Mouse (Mus musculus) left cerebral cortex, adult 2 months (tissue): Measurements from ENCODE around the gene Hist1h4c. TPM values are rescaled to one million over a fixed set of nuclear protein-coding genes. Genes with fewer than 3 reads are reported as not detected.

Experiments used
- DNase-seq, 2 experiments: peaks; one replicate each; pipeline ENCODE4 v3.0.0; 2021 to 2022; ENCODE audit warnings: low spot score in 2 of 2, mixed read lengths in 1 of 2; ENCODE audit errors: extremely low spot score in 1 of 2
- H3K27ac ChIP-seq: fragments of 200-600 bp; 2 replicates; pipeline ENCODE4 v1.8.1; 2022
- H3K4me3 ChIP-seq: fragments of 200-600 bp; 2 replicates; pipeline ENCODE4 v1.8.1; 2022
- CTCF ChIP-seq: fragments of 200-600 bp; IDR thresholded peaks from 2 replicates; pipeline ENCODE4 v1.8.1; 2022; ENCODE audit warnings: antibody characterized with exemption, mild to moderate bottlenecking, moderate library complexity
- intact Hi-C: fragments of 180-260 bp; cut with DNase I; formaldehyde crosslinking; loops from one replicate; pipeline ENCODE4 v1.15.1; 2025
- microRNA-seq, 2 experiments: library from miRNA; unstranded; fragments of <30 nt; microRNA quantifications; one replicate each; pipeline ENCODE4 v1.2.0; 2021
- total RNA-seq, 2 experiments: library from RNA; stranded (reverse); gene quantifications; 2 replicates each; pipeline ENCODE4 v1.2.3; 2021

The Hist1h4c gene
- total RNA-seq, 2 experiments from 2014 or later = 103 TPM

DNA sequence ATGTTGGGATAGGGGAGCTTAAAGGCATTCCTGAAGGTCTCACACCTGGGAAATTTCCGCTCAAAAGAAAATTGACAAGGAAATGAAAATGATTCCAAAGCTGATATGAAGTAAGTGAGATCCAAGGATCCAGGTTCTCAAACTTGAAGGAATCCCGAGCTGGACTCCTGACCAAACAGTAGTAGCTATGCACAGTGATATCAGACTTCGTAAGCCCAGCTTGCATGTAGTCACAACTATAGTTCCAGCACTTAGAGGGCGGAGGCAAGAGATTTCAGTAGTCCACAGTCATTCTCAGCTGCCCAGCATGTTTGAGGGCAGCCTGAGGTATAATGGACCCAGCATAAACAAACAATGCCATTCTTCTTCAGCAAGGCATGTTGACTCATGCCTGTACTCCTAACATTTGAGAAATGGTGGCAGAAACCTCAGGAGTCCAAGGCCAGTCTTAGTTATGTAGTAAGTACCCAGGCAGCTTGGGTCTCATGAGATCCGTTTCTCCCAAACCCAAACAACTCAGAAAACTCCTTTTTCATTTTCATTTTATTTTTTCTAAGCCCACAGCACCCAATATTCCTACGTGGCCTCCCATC, 16.2 kb downstream of the Hist1h4c start:
- Histone ChIP-seq H3K4me3 (no peak overlapping the region), H3K27ac (no peak overlapping the region)
- TF ChIP-seq CTCF = no peak
- no peak for DNase-seq
- intact Hi-C loops = loop anchor here (5.0 to 10.0 kb wide), 4 partner anchors 150 to 1965 kb away; partner anchors contain the start of genes Hist1h2af, Hist1h2ai, Hist1h2bl and Hist1h3h

- DNase-seq = no peak
- no peak for TF ChIP-seq CTCF
- intact Hi-C loops = no loop called here
- H3K4me3 ChIP-seq = no peak overlapping the region
- no peak overlapping the region for H3K27ac ChIP-seq
These were observed 35.7 kb downstream of the Hist1h4c start for GRCm38 (mm10) chr13:23662536-23662935.

GRCm38 (mm10) chr13:23659636-23660366, 38.5 kb downstream of the Hist1h4c start:
- Histone ChIP-seq H3K4me3 (no peak overlapping the region), H3K27ac (no peak overlapping the region)
- TF ChIP-seq CTCF = no peak
- intact Hi-C loops = no loop called here
- no peak for DNase-seq

Small RNAs within 50 kb of the gene (microRNA-seq; reads per million reads assigned to microRNA genes)
- gene Gm44314 (0 reads per million in 2 experiments), gene Gm44350 (0 reads per million in 2 experiments)

Other genes with a start within 250 kb of the Hist1h4c start
- not detected for gene Btn1a1, start 232.6 kb downstream of the Hist1h4c start, total RNA-seq
- gene Btn2a2, start 209.6 kb downstream of the Hist1h4c start, total RNA-seq = 1 to 10 TPM in 1 of 2 experiments, under 1 TPM in 1; 0.65 to 1.4 TPM
- 100 to 1,000 TPM; 289 to 340 TPM for gene Hist1h4h, start 167.4 kb downstream of the Hist1h4c start, total RNA-seq
- 1 to 10 TPM; 2.4 to 4.4 TPM for gene Hist1h2af, start 164.5 kb downstream of the Hist1h4c start, total RNA-seq
- 1 to 10 TPM; 2.6 to 5.1 TPM for gene Hist1h3g, start 163.0 kb downstream of the Hist1h4c start, total RNA-seq
- under 1 TPM; 0.61 TPM for gene Hist1h2bh, start 155.1 kb downstream of the Hist1h4c start, total RNA-seq
- gene Hist1h3f, start 154.4 kb downstream of the Hist1h4c start, total RNA-seq = 10 to 100 TPM; 12.9 to 15.5 TPM
- 100 to 1,000 TPM; 161 to 177 TPM for gene Hist1h4f, start 146.8 kb downstream of the Hist1h4c start, total RNA-seq
- 1 to 10 TPM; 3.5 TPM for gene Hist1h1d, start 145.2 kb downstream of the Hist1h4c start, total RNA-seq
- gene Hist1h3e, start 136.1 kb downstream of the Hist1h4c start, total RNA-seq = 10 to 100 TPM; 40.1 to 50.4 TPM
- gene Hist1h2ae, start 127.2 kb downstream of the Hist1h4c start, total RNA-seq = 1 to 10 TPM; 2.4 to 5.0 TPM
- gene Hist1h2bg, start 127.1 kb downstream of the Hist1h4c start, total RNA-seq = 10 to 100 TPM; 68.0 to 71.2 TPM
- 10 to 100 TPM; 19.7 to 24.1 TPM for gene Hist1h2bf, start 124.3 kb downstream of the Hist1h4c start, total RNA-seq
- 1 to 10 TPM; 3.8 to 9.0 TPM for gene Hist1h2ad, start 124.1 kb downstream of the Hist1h4c start, total RNA-seq
- 1 to 10 TPM; 6.9 to 9.9 TPM for gene Hist1h3d, start 122.7 kb downstream of the Hist1h4c start, total RNA-seq
- 100 to 1,000 TPM; 141 to 157 TPM for gene Hist1h4d, start 116.9 kb downstream of the Hist1h4c start, total RNA-seq
- 1 to 10 TPM; 5.4 to 7.9 TPM for gene Hist1h2be, start 77.3 kb downstream of the Hist1h4c start, total RNA-seq
- 10 to 100 TPM; 53.2 to 57.3 TPM for gene Hist1h1e, start 75.9 kb downstream of the Hist1h4c start, total RNA-seq
- 1 to 10 TPM; 2.1 to 2.7 TPM for gene Hist1h2ac, start 14.5 kb downstream of the Hist1h4c start, total RNA-seq
- gene Hist1h2bc, start 14.3 kb downstream of the Hist1h4c start, total RNA-seq = 10 to 100 TPM; 27.0 to 29.1 TPM
- gene Hist1h1t, start 2.6 kb downstream of the Hist1h4c start, total RNA-seq = not detected
- 1 to 10 TPM; 2.4 to 3.1 TPM for gene Hfe, start 12.4 kb upstream of the Hist1h4c start, total RNA-seq
- gene Hist1h1c, start 40.4 kb upstream of the Hist1h4c start, total RNA-seq = 10 to 100 TPM; 53.4 to 53.7 TPM
- 1 to 10 TPM; 1.0 to 1.3 TPM for gene Hist1h3c, start 47.1 kb upstream of the Hist1h4c start, total RNA-seq
- 10 to 100 TPM; 12.3 to 19.0 TPM for gene Hist1h2bb, start 48.3 kb upstream of the Hist1h4c start, total RNA-seq
- 10 to 100 TPM; 19.9 to 21.0 TPM for gene Hist1h2ab, start 52.7 kb upstream of the Hist1h4c start, total RNA-seq
- 1 to 10 TPM; 6.6 to 7.5 TPM for gene Hist1h3b, start 53.8 kb upstream of the Hist1h4c start, total RNA-seq
- gene Hist1h4b, start 58.6 kb upstream of the Hist1h4c start, total RNA-seq = 10 to 100 TPM; 62.5 to 93.5 TPM
- gene Hist1h4a, start 62.8 kb upstream of the Hist1h4c start, total RNA-seq = 10 to 100 TPM; 53.1 to 70.3 TPM
- gene Hist1h3a, start 63.9 kb upstream of the Hist1h4c start, total RNA-seq = 10 to 100 TPM; 31.1 to 37.0 TPM
- 10 to 100 TPM; 21.6 to 22.6 TPM for gene Hist1h1a, start 65.2 kb upstream of the Hist1h4c start, total RNA-seq
- not detected for gene Trim38, start 71.5 kb upstream of the Hist1h4c start, total RNA-seq
- not detected for gene Slc17a2, start 108.5 kb upstream of the Hist1h4c start, total RNA-seq
- gene Slc17a3, start 141.0 kb upstream of the Hist1h4c start, total RNA-seq = not detected
- not detected for gene Slc17a1, start 169.3 kb upstream of the Hist1h4c start, total RNA-seq
- gene Slc17a4, start 216.6 kb upstream of the Hist1h4c start, total RNA-seq = not detected
- gene Hist1h2ba, start 235.7 kb upstream of the Hist1h4c start, total RNA-seq = not detected
- not detected for gene Hist1h2aa, start 236.0 kb upstream of the Hist1h4c start, total RNA-seq